Mouse (Mus musculus) T-helper 1 cell (primary cell): Measurements from ENCODE around the gene Glrx2.
"Not testable (repeated sequence)": the region's sequence is repeated elsewhere in the genome, so short reads cannot be mapped to it uniquely, and the experiment has no call there.

ENCODE experiments used
- in situ Hi-C: fragments of 300-600 bp; cut with MboI, MseI; formaldehyde crosslinking; loops from one replicate; pipeline ENCODE4 v1.15.1; 2025; ENCODE audit warnings: high pct_unique_total_duplicates

The Glrx2 gene

GRCm38 (mm10) chr1:143716038-143716437 is at the start of gene Glrx2:
Glrx2 (plus strand) TSS chr1:143716338.
- in situ Hi-C loops = not testable (repeated sequence)

- in situ Hi-C loops = no loop called here
Observed at GRCm38 (mm10) chr1:143675734-143676361, 40.3 kb upstream of the Glrx2 start.

- in situ Hi-C loops = no loop called here
Observed at GRCm38 (mm10) chr1:143681108-143681507, 35.0 kb upstream of the Glrx2 start.

GRCm38 (mm10) chr1:143684849-143685248 is 31.3 kb upstream of the Glrx2 start:
- in situ Hi-C loops = no loop called here

- in situ Hi-C loops = no loop called here
Observed at GRCm38 (mm10) chr1:143701736-143702135, 14.4 kb upstream of the Glrx2 start.

- in situ Hi-C loops = no loop called here
Observed at GRCm38 (mm10) chr1:143702141-143702740, 13.9 kb upstream of the Glrx2 start.

- in situ Hi-C loops = no loop called here
Observed at GRCm38 (mm10) chr1:143702741-143703262, 13.3 kb upstream of the Glrx2 start, which contains the start of gene Cdc73. Cdc73 (minus strand) TSS chr1:143702893.

GRCm38 (mm10) chr1:143707006-143707405 is 9.1 kb upstream of the Glrx2 start:
- in situ Hi-C loops = no loop called here

- in situ Hi-C loops = no loop called here
Observed at GRCm38 (mm10) chr1:143708361-143708760, 7.8 kb upstream of the Glrx2 start.

- in situ Hi-C loops = no loop called here
Observed at GRCm38 (mm10) chr1:143709966-143710626, 6.0 kb upstream of the Glrx2 start.

GRCm38 (mm10) chr1:143710627-143710976 is 5.5 kb upstream of the Glrx2 start:
- in situ Hi-C loops = no loop called here

- in situ Hi-C loops = no loop called here
Observed at GRCm38 (mm10) chr1:143724456-143725064, 8.4 kb downstream of the Glrx2 start.

GRCm38 (mm10) chr1:143727701-143728445 is 11.7 kb downstream of the Glrx2 start:
- in situ Hi-C loops = no loop called here

- in situ Hi-C loops = no loop called here
Observed at GRCm38 (mm10) chr1:143730899-143731298, 14.8 kb downstream of the Glrx2 start.

- in situ Hi-C loops = no loop called here
Observed at GRCm38 (mm10) chr1:143731691-143732090, 15.6 kb downstream of the Glrx2 start.

- in situ Hi-C loops = no loop called here
Observed at GRCm38 (mm10) chr1:143733914-143734410, 17.8 kb downstream of the Glrx2 start.

GRCm38 (mm10) chr1:143738811-143739210 is 22.7 kb downstream of the Glrx2 start:
- in situ Hi-C loops = no loop called here

- in situ Hi-C loops = no loop called here
Observed at GRCm38 (mm10) chr1:143739361-143740350, 23.5 kb downstream of the Glrx2 start.

GRCm38 (mm10) chr1:143740581-143740980 is 24.4 kb downstream of the Glrx2 start:
- in situ Hi-C loops = no loop called here

- in situ Hi-C loops = no loop called here
Observed at GRCm38 (mm10) chr1:143741331-143741730, 25.2 kb downstream of the Glrx2 start.
